Mouse (Mus musculus): ENCODE results near the gene Olfr1380. TPM values are rescaled to one million over a fixed set of nuclear protein-coding genes. Genes with fewer than 3 reads are reported as not detected.

Gene Olfr1380
- not detected for polyA plus RNA-seq (2014; fragmentation: Illumina TruSeq; extraction: RNeasy Lipid Tissue Mini Kit (QIAGEN cat#74804); ENCODE audit: low replicate concordance)

DNA sequence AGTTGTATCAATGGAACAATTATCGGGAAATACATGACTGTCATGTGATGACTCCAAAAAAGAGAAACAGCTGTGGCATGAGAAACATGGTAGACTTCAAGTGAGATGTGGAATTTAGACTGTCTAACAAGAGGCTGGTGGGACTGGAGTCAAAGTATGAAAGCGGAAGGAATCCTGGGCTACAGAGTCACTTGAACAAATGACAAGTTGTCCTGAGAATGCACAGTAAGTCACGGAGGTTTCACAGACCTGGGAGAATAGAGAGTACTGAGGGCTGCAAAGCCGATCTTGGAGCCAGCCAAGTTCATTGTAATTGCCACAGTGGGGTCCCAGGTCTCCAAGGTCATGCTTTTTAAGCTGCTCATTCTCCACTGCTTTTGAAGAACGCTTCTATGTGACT, at the start of gene Olfr1380:
Gene Olfr1380 (plus strand): TSS at position 301 of the 400 bp plus-strand sequence.

DNA sequence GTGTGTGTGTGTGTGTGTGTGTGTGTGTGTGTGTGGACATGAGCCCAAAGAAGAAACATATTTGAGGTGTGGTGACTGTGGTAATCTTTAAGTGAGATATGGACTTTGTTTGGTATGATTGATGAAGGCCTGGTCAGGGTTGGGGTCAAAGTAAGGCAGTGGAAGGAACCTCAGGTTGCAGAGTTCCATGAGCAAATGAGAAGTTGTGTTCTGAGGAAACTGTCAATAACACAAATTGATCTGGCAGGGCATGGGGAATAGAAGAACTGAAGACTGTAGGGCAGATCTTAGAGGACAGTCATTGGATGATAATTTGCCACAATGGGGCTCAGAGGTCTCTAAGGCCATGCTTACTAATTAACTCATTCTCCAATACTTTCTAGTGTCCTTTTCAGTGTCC, 37.3 kb upstream of the Olfr1380 start, which contains the start of gene Olfr1383:
Gene Olfr1383 (plus strand): TSS at position 301 of the 400 bp plus-strand sequence.

DNA sequence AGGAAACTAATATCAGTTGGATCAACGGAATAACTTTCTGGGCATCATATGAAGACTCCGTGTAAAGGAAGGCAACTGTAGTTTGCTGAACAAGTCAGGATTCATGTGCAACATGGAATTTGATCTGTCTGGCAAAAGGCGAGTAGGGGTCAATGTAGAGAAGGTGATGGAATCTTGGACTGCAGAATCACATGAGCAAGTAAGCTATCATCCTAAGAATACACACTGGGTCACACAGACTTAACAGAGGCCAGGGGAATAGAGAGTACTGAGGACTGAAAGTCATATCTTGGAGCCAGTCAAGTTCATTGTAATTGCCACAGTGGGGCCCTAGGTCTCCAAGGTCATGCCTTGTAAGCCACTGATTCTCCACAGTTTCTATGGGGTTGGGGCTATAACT, 28.7 kb upstream of the Olfr1380 start, which contains the start of gene Olfr1382:
Gene Olfr1382 (plus strand): TSS at position 301 of the 400 bp plus-strand sequence.

DNA sequence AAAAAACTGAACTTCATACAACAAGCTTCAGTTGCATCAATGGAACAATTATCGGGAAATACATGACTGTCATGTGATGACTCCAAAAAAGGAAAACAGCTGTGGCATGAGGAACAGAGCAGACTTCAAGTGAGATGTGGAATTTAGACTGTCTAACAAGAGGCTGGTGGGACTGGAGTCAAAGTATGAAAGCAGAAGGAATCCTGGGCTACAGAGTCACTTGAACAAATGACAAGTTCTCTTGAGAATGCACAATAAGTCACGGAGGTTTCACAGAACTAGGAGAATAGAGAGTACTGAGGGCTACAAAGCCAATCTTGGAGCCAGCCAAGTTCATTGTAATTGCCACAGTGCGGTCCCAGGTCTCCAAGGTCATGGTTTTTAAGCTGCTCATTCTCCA, 13.5 kb upstream of the Olfr1380 start, which contains the start of gene Olfr1381:
Gene Olfr1381 (plus strand): TSS at position 301 of the 400 bp plus-strand sequence.

DNA sequence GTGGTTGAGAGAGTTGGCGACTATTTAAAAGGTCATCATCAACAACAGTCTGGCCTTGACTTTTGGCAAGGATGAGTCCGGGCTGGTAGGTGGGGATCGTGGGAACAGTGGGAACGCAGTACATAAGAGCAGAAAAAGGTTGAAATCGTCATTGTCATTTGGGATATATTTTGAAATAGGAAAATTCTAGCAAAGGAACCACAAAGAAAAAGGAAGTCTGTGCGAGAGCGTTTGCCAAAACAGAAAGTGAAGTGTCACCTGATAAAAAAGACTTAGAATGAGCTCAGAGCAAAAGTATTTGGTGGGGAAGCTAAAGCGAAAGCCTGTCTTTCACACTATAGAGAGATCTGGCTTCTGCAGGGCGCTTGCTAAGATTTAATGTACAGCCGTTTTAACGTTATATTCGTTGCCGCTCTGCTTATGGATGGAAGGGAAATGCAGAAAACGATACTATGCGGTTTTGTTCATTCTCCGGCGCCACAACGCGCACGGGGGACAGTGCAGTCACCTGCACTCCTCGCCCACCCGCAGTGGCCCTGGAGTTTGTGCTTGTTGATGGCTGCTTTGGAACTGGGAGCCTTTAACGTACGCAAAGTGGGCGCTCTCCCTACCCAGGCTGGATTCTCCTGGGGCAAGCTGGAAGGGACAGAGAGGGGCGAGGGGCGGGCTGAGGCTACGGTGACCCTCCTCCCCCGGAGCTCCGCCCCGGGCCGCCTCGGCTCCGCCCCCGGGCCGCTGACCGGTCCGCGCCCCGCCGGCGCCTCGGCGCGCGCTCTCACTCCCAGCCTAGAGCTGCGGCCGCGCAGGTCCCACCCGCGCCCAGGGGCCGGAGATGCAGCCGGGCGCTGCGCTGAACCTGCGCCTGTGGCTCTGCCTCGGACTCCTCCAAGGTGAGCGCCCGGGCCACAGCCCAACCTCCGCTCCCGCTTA, 52.5 kb downstream of the Olfr1380 start, which contains the start of gene Flt4:
Gene Flt4 (plus strand): TSS at position 326 of the 930 bp plus-strand sequence.

Other genes with a start within 250 kb of the Olfr1380 start
- gene Olfr1391, start 234.1 kb upstream of the Olfr1380 start, polyA plus RNA-seq (2014; fragmentation: Illumina TruSeq; extraction: RNeasy Lipid Tissue Mini Kit (QIAGEN cat#74804); ENCODE audit: low replicate concordance) = not detected
- not detected for gene Olfr1390, start 221.7 kb upstream of the Olfr1380 start, polyA plus RNA-seq (2014; fragmentation: Illumina TruSeq; extraction: RNeasy Lipid Tissue Mini Kit (QIAGEN cat#74804); ENCODE audit: low replicate concordance)
- not detected for gene Olfr1389, start 133.8 kb upstream of the Olfr1380 start, polyA plus RNA-seq (2014; fragmentation: Illumina TruSeq; extraction: RNeasy Lipid Tissue Mini Kit (QIAGEN cat#74804); ENCODE audit: low replicate concordance)
- not detected for gene Olfr1388, start 120.3 kb upstream of the Olfr1380 start, polyA plus RNA-seq (2014; fragmentation: Illumina TruSeq; extraction: RNeasy Lipid Tissue Mini Kit (QIAGEN cat#74804); ENCODE audit: low replicate concordance)
- gene Olfr1387, start 101.5 kb upstream of the Olfr1380 start, polyA plus RNA-seq (2014; fragmentation: Illumina TruSeq; extraction: RNeasy Lipid Tissue Mini Kit (QIAGEN cat#74804); ENCODE audit: low replicate concordance) = not detected
- not detected for gene Olfr1386, start 91.8 kb upstream of the Olfr1380 start, polyA plus RNA-seq (2014; fragmentation: Illumina TruSeq; extraction: RNeasy Lipid Tissue Mini Kit (QIAGEN cat#74804); ENCODE audit: low replicate concordance)
- not detected for gene Olfr1385, start 67.8 kb upstream of the Olfr1380 start, polyA plus RNA-seq (2014; fragmentation: Illumina TruSeq; extraction: RNeasy Lipid Tissue Mini Kit (QIAGEN cat#74804); ENCODE audit: low replicate concordance)
- gene Olfr1384, start 50.2 kb upstream of the Olfr1380 start, polyA plus RNA-seq (2014; fragmentation: Illumina TruSeq; extraction: RNeasy Lipid Tissue Mini Kit (QIAGEN cat#74804); ENCODE audit: low replicate concordance) = not detected
- gene Olfr1383, start 37.2 kb upstream of the Olfr1380 start, polyA plus RNA-seq (2014; fragmentation: Illumina TruSeq; extraction: RNeasy Lipid Tissue Mini Kit (QIAGEN cat#74804); ENCODE audit: low replicate concordance) = not detected
- not detected for gene Olfr1382, start 28.6 kb upstream of the Olfr1380 start, polyA plus RNA-seq (2014; fragmentation: Illumina TruSeq; extraction: RNeasy Lipid Tissue Mini Kit (QIAGEN cat#74804); ENCODE audit: low replicate concordance)
- not detected for gene Olfr1381, start 13.4 kb upstream of the Olfr1380 start, polyA plus RNA-seq (2014; fragmentation: Illumina TruSeq; extraction: RNeasy Lipid Tissue Mini Kit (QIAGEN cat#74804); ENCODE audit: low replicate concordance)
- 0.37 TPM for gene Flt4, start 52.4 kb downstream of the Olfr1380 start, polyA plus RNA-seq (2014; fragmentation: Illumina TruSeq; extraction: RNeasy Lipid Tissue Mini Kit (QIAGEN cat#74804); ENCODE audit: low replicate concordance)
- gene Scgb3a1, start 106.7 kb downstream of the Olfr1380 start, polyA plus RNA-seq (2014; fragmentation: Illumina TruSeq; extraction: RNeasy Lipid Tissue Mini Kit (QIAGEN cat#74804); ENCODE audit: low replicate concordance) = not detected
- 160 TPM for gene Cnot6, start 155.8 kb downstream of the Olfr1380 start, polyA plus RNA-seq (2014; fragmentation: Illumina TruSeq; extraction: RNeasy Lipid Tissue Mini Kit (QIAGEN cat#74804); ENCODE audit: low replicate concordance)
- gene Gfpt2, start 237.3 kb downstream of the Olfr1380 start, polyA plus RNA-seq (2014; fragmentation: Illumina TruSeq; extraction: RNeasy Lipid Tissue Mini Kit (QIAGEN cat#74804); ENCODE audit: low replicate concordance) = 0.19 TPM